Mouse (Mus musculus) frontal cortex, postnatal 10 days (tissue): ENCODE data around the gene Chd9.
A peak's percentile ranks its signal among the peaks of the same experiment; 100 is the strongest.

Experiments
- DNase-seq, 2 experiments: peaks; one replicate each; pipeline ENCODE4 v3.0.0; 2022; ENCODE audit warnings: low spot score in 2 of 2, mixed read lengths in 1 of 2

The Chd9 gene

GRCm38 (mm10) chr8:90828181-90828986 is at the start of gene Chd9:
Gene Chd9 (plus strand): TSS chr8:90828352.
- peak; percentile 86 to 97 for DNase-seq

DNA sequence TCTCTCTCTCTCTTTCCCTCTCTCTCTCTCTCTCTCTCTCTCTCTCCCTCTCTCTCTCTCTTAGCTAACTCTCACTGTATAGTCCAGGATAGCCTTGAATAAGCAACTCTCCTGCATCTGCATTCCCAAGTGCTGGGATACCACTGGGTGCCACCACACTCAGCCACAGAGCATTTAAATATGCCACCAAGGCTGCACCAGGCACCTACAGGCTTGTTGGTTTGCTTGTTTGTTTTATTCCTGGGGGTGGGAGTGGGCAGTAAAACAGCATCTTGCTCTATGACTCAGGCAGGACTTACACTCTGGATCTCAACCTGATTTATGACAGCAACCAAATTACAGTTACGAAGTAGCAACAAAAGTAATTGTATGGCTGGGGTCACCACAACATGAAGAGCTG is 36.5 kb upstream of the Chd9 start:
- no peak for DNase-seq

DNA sequence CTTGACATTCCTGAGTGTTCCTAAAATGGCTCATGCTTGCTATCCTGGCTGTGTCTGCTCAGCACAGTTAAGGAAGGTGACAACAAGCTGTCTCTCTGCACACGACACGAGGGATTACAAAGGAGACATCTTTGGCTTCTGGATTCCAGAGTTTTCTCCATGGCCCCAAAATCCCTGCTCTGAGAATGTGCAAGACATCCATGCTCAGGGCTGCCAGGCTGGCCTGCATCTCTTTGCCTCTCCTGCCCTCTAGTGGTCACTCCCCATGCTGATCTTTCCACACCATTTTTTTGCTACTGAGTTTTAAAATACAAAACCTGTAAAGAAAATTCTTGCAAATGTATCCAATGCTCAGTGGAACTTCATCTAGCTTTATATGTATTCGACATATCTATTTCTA is 34.4 kb upstream of the Chd9 start:
- peak; percentile 59 to 81 for DNase-seq

- peak in 1 of 2 experiments; percentile 39 for DNase-seq
Measured at GRCm38 (mm10) chr8:90794990-90795861, 32.9 kb upstream of the Chd9 start.

DNA sequence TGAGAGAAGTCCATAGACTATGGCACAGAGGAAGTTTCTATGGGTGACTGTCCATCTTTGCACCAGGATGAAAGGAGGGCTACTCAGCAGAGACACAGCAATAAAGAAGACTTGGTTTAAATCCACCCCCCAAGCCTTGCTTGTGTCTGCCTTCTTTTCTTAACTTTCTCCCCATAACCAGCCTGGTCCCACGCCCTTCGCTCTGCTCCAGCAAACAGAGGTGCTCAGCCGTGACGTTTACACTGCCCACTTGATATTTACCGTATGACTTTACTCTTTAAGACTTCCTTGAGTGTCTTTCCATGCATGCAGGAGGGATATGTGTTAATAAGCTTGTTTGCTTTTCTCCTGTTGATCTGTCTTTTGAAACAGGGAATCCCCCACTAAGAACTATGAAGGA is 28.7 kb upstream of the Chd9 start:
- DNase-seq: no peak

DNA sequence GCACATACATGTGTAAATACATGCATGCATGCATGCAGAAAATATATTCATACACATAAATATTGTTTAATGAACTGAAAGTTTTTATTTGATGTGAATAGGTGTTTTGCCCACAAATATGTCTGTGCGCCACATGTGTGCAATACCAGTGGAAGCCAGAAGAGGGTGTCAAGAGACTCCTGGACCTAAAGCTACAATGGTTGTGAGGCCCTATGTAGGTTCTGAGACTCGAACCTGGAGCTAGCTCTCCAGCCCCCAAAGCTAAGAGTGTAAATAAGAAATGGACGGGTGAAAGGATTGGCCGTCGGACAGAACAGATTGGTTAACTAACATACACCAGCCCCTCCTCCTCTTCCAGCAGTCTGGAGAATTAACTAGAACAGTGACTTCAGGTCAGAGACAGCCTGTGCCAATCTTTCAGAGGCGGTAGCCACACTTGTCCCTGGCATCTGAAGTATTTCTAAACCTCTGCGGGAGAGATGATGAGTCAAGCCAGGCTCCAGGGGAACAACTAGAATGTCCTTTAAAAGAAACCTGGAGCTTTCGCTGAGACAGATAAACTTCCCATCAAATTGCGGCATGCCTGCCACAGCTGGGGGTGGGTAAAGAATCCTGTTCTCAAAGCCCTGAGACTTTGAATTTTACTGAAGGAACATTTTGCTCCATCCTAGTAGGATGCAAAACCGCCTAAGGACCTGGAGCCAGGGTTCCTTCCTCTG is 14.4 kb upstream of the Chd9 start:
- no peak for DNase-seq

DNA sequence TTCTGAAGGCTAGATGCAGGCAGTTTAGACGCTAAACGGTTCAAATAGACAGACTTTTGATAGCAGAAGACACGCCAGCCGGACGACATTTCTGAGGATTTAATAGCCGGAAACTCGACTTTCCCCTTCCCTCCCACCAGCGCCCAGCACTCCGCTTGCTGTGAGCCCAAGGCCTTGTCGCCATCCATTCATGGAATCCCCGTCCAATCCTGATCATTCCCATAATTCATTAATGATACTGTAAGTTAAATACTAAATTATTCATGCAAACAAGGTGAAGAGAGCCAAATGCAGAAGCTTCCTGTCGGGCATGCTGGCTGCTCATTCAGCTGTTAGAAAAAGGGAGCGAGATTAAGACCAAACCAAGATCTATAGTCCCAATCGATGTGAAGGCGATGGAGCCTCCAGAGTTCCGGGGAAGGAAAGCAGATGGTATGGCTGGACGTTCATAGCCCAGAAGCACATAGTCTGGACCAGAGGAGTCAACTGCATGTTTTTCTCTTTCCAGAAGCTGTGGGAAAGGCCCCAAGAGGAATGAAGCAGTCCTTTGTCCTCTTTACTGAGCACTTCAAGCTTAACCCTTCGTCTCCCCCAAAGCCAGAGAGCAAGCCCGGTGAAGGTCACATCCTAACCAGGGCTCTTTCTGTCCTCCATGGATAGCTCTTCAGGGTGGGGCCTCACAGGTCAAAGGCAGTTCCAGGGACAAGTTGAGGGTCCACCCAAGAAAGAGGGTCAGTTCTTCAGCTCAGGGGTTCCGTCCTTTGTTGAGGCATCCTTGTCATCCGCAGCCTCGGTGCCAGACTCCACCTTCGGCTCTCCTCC is 11.9 kb upstream of the Chd9 start:
- no peak for DNase-seq

- DNase-seq: no peak
Measured at GRCm38 (mm10) chr8:90817293-90817692, 10.9 kb upstream of the Chd9 start, which contains the start of gene Gm19935. Gene Gm19935 (minus strand): TSS chr8:90817393.

DNA sequence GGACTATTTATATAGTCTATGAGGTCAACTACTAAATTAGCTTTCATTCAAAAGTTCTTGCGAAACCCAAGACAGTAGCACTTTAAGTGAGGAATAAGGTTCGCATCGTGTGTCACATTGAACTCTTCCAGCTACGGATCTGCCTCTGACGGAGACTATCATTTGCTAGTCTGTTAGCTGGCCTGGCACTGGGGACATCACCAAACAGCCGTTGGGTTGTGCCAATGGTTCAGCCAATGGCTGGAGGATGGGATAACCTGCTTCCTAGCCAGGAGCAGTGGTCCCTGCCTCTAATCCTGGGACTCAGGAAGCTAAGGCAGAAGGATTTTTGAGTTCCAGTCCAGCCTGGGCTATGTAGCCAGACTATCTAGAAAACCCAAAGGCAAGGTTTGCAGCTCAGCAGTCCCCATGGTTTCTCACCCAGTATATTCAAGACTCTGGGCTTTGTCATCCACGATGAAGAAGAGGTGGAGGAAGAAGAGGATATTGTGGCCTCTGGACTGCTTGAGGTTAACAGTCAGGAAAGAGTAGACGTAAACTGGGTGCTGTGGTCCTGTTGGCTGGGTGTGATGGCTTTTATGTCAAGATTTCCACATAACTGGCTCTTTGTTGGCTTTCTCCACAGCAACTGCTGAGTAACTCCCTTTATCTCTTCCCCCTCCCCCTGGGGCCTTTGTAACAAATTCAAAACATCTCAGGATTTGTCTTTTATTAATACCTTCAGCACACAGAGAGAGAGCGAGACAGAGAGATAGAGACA is 8.4 kb upstream of the Chd9 start:
- DNase-seq: no peak

GRCm38 (mm10) chr8:90820321-90820696 is 7.8 kb upstream of the Chd9 start:
- no peak for DNase-seq

DNA sequence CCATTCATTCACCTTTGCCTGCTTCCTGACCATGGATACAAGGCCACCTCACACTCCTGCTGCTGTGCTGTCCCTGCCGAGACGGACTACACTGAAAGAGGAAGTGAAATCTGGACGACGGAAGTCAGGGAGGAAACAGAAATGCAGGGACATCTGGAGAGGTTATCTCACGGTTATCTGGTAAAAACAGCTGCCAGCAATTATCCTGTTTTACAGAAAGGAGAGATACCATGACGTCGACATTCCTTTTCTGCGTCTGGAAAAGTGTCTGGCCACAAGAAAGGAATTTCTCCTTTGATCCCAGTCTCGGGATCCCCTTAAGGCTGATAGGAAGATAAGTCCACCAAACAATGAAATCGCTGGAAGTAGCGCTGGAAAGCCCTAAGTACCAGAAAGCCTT is 5.7 kb upstream of the Chd9 start:
- DNase-seq: no peak

GRCm38 (mm10) chr8:90825459-90825871 is 2.7 kb upstream of the Chd9 start:
- no peak for DNase-seq

DNA sequence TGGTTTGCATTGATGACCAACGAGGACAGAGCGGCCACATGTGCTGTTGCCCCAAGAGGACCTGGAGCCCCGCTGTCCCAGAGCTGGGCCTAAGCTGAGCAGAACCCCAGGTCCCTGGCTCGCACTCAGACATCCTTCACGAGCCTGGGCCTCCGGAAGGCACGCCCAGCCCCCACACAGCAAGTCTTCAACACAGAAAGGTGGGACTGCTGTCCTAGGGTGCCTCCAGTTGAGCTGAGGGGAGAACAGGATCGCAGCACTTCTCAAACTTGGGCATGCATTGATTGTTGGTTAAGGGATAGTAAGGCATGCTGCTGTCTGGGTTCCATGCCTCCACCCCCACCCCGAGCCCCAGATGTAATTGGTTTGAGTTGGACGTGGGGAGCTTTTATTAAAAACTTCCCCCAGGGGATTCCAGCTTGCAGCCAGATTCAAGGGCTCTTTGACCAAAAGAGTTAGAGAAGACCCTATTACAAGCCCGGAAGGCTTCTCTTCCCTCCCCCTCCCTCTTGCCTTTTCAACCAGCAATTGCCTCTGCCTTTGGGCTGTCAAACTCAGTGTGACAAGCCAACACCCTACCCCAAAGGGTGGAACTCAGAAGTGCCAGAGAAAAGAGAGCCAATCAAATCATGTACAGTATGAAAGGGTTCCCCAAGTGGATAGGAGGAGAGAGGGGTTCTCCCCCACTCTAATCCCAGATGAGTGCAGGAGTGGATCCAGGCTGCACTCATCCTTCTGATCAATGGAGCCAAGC is 1.0 kb downstream of the Chd9 start:
- DNase-seq: no peak

- DNase-seq: no peak
Measured at GRCm38 (mm10) chr8:90829825-90830224, 1.7 kb downstream of the Chd9 start.

- DNase-seq: no peak
Measured at GRCm38 (mm10) chr8:90830980-90831379, 2.8 kb downstream of the Chd9 start.

DNA sequence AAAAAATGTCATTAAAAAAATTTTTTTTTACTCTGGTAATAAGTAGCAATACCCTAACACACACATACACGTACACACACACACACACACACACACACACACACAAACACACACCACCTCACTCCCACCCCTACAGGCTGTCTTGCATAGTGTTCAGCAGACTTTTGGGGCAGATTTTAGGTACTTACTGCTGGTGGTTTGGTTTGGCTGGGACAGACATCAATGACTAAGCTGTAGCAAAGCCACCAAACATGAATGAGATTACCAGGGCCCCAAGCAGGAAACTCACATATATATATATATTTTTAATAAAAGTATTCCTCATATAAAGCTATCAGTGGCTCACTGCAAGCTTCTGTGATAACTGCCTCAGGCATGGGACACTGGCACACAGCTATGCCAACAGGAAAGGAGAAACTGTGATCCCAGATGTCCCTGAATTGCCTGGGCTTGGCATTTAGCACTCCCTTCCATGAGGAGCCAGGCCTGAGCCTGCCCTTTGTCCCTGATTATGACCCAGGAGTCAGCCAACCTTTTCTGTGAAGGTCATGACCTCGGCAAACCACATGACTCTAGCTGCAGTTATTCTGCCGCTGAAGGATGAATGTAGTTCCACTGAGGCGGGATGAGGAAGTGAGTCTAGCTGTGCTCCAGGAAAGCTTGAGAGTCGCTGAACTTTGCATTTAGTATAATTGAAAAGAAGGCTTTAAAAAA is 4.6 kb downstream of the Chd9 start:
- no peak for DNase-seq

DNA sequence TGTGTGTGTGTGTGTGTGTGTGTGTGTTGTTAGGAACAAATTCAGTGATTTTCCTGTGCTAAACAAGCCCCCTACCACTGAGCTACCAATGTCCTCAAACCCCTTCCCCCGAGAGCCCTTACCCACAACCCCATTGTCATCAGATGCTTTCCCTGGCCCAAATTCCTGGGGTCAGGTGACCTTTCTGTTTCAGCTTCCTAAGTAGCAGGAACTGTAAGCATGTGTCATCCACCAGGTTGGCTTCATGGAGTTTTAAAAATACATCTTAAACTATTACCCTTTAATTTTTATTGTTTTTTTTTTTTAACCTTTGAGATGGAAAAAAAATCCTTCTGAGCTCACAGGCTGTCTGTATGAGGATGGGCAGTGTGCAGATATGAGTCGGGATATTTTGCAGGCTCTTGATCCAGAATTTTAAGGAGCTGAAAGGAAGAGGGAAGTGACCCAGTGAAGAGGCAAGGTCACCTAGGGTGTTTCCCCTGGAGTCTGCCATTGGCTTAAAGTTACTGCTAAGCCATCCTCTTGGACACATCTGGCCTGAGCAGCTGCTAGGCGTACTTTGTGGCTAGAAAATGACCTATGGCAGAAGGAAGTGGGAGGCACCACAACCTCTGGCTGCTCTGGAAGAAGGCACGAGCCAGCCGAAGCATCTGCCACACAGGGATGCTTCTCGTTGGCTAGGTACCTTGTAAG is 5.6 kb downstream of the Chd9 start:
- no peak for DNase-seq

- no peak for DNase-seq
Measured at GRCm38 (mm10) chr8:90834321-90834672, 6.1 kb downstream of the Chd9 start.

- no peak for DNase-seq
Measured at GRCm38 (mm10) chr8:90837440-90837839, 9.3 kb downstream of the Chd9 start.
